Mouse (Mus musculus) kidney, postnatal 36 days (tissue): ENCODE measurements around the gene Pde1c.

Experiments
- DNase-seq, 2 experiments: peaks; one replicate each; pipeline ENCODE4 v3.0.0; 2021 to 2022; ENCODE audit warnings: mixed read lengths in 2 of 2

The Pde1c gene

DNA sequence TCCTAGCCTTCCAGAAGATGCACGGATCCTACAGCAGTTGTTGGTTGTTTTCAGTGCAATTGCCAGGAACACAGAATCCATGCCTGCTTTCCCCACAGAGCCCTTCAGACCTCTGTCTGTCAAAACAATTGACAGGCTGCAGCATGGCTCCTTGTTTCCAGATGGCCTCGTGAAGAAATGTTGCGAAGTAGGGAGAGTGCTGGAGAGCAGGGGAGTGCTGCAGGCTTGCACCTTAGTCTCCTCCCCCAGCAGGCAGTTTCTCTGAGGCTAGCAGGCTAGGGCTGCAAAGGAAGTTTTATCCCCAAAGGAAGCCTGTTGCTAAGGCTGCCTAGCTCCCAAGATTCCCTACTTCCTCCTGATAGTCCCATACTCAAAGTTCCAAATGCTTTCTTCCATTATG lies 246.1 kb downstream of the Pde1c start:
- DNase-seq, result no peak

- DNase-seq, result no peak
Measured at GRCm38 (mm10) chr6:56310318-56310717, 258.6 kb downstream of the Pde1c start.

DNA sequence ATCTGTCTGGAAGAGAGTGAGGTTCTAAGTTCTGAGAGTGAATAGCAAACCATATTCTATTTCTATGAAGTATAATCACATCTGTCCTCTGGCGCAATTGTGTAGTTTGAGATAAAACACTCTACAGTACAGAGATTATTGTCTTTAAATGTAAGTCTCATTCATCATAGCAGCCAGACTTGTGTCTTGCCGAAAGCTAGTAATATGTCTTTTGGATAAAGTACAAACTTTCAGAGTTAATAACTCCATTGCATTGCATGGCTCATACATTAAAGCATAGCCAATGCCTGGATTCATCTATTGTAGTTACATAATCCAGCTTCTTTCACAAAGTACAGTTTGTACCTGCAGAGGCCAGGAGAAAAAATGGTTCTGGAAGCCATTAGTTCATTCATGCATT lies 262.8 kb downstream of the Pde1c start:
- no peak for DNase-seq

GRCm38 (mm10) chr6:56292176-56292575 lies 276.7 kb downstream of the Pde1c start:
- DNase-seq, result no peak

GRCm38 (mm10) chr6:56289307-56289706 lies 279.6 kb downstream of the Pde1c start:
- no peak for DNase-seq

- DNase-seq, result no peak
Measured at GRCm38 (mm10) chr6:56284821-56285220, 284.1 kb downstream of the Pde1c start.

DNA sequence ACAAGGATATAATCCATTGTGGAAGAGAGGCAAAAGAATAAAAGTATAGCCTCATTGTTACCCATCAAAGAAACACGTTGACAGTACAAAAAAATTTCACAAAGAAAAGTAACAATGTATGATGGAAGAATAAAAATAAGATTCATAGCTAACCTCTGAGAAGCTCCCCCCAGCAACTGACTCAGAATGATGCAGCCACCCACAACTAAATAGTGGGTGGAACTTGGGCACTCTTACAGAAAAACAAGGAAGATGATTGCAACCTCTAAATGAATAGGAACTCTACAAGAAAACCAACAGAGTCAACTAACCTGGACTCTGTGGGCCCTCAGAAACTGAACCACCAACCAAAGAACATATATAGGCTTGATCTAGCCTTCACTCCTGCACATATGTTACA lies 293.4 kb downstream of the Pde1c start:
- DNase-seq, result no peak

DNA sequence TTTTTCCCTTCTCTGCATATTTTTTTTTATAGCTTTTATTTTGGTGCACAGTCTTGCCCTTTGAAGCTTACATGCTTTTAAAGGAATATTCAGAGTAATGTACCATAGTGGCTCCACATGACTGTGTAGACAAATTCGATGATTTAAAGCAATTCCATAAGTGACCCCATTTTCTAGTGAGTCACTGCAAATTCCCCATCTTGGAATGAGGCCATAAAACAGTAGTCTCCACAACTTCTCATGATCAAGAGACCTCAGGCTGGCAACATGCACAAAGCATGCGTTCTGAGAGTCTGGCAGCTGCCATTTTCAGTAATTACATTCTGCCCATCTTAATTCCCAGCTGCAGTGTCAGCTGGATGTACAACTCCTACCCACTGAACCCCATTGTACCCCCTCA lies 297.2 kb downstream of the Pde1c start:
- DNase-seq, result no peak

- DNase-seq, result no peak
Measured at GRCm38 (mm10) chr6:56264509-56264908, 304.4 kb downstream of the Pde1c start.

DNA sequence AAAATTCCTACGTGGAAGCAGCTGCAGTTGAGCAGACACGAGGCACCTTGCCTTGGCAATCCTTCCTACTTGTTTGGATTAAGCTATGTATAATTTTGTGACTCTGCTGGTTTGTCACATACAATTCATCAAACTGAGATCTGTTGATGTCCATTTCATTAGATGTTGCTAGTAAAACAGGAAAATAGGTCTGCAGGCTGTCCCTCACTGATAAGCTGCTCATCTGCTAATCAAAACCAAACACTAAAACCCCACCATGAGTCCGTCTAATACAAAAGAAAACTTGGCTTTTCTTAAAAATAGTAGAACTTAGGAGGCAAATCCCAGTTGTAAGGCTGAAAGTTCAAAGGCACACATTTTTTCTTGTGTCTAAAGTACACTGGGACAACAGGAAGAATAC lies 308.8 kb downstream of the Pde1c start:
- DNase-seq, result no peak

GRCm38 (mm10) chr6:56257555-56258297 lies 311.2 kb downstream of the Pde1c start:
- DNase-seq, result no peak

DNA sequence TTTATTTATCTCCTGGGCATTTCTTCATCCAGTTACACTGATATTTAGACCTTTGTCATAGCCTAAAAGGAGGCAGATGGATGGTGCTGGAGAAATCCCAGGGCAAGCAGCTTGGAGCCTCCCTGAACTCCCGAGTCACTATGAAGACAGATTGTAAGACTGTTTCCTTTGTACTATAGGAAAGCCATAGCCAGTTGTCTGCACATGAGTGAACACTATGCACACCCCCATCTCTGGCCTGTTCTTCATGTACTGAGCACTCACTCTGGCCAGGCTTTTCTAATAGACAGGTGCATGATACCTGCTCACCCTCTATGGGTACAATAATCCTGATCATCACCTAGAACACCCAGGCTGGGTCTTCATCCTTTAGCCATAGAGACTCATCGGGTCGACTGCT lies 318.8 kb downstream of the Pde1c start:
- DNase-seq, result no peak

DNA sequence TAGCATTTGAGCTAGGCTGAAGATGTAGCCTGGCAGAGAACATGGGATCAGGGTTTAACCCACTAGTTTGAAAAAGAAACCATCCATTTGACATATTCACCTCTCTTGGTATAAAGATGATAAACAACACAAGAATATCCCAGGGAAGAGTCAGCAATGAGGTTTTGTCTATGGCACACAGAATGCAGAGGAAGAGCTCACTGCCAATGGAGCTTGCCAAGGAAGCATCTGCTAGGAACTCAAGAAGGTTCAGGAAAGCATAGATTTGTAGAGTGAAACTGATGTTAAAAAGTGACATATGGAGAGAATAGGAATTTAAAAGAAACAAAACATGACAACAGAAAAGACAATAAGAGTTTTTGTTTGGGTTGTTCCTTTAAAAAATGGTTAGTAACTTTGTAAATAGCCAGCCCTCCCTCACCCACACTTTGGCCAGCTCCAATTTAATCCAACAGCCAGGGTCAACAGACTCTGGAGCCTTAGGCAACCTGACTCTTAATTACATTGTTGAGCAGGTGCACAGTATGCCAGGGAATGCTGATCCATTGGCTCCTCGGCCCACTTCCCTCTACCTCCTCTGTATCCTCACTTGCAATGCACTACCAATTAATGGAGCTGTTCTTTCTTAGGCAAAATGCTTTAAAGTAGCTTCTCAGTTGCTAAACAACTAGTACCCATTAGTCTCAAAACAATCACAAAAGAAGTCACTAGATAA lies 377.3 kb downstream of the Pde1c start:
- no peak for DNase-seq

DNA sequence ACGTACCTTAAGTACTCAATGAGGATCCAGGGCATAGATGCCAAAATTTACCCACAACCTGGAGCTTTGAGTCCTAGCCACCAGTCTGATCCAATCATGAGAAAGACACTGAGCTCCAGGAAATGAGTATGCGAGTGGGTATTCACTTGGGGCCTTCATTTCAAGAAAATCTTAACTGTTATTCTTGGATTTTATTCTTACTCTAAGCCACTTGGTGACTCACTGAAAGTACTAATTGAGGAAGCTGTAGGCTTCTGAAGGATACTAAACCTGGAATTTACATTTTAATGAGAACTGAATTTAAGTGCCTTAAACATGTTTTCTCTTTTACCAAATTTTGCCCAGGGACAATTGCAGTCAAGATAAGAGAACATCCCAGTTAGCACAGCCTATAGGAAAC lies 392.4 kb downstream of the Pde1c start:
- DNase-seq, result no peak

- no peak for DNase-seq
Measured at GRCm38 (mm10) chr6:56172172-56172571, 396.7 kb downstream of the Pde1c start.

- no peak for DNase-seq
Measured at GRCm38 (mm10) chr6:56168736-56169135, 400.2 kb downstream of the Pde1c start.

DNA sequence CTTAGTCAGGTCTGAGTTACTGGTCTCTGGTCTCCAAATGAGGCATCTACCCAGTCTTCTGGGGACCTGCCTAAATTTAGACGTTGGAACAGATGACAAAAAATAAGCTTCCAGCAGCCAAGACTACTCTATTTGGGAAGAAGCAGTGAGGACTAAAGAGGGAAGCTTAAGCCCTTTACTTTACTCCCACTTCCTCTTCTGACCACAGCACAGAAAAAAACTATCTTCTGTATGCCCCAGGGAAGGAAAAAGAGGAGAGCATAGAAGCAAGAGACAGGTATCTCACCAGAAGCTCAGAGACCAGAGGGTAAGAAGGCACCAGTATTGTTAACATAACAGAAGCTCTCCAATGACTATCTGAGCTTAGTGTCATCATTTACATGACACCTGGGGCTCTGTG lies 410.7 kb downstream of the Pde1c start:
- DNase-seq, result no peak

DNA sequence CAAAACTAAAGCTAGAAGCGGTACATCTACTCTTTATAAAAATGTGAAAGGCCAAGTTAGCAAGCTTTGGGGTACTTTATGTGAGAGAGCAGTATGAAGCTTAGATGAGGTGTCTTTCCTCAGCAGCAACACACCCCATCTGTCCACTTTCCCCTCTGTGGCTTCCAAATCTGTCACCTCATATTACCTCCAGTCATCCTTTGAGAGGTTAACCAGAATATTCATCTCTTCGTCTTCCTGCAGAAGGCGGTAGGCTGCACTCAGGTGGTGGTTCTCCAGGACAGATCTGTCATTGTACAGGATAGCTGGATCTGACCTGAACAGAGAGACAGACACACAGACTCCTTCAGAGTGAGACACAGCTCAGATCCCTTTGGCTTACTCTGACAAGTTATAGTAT lies 412.1 kb downstream of the Pde1c start:
- DNase-seq, result no peak

- no peak for DNase-seq
Measured at GRCm38 (mm10) chr6:56130493-56131159, 438.3 kb downstream of the Pde1c start.

- no peak for DNase-seq
Measured at GRCm38 (mm10) chr6:56099520-56100101, 469.3 kb downstream of the Pde1c start.

DNA sequence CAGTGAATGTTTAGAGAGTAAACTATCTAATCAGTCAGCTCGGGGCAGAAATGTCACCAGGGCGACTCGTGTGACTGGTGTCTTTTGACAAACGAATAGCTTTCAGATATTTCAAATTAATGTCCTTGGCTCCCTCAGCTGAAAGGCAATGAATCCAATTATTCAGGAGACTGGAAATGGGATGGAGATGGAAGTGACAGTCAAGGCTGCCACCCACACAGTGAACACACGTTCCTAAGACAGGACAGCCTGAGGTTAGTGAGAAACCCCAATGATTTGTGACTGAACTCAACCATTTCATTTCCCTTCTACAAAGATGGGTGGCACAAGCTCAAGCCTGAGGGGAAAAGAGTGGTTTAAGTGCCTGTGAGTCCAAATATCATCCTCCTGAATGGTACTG lies 470.5 kb downstream of the Pde1c start:
- no peak for DNase-seq

- DNase-seq, result no peak
Measured at GRCm38 (mm10) chr6:56076378-56076805, 492.5 kb downstream of the Pde1c start.

GRCm38 (mm10) chr6:56068516-56068915 lies 500.4 kb downstream of the Pde1c start:
- DNase-seq, result no peak
